Mouse (Mus musculus) kidney, postnatal 14 days (tissue): ENCODE measurements around the gene Tfap2c.

Source experiments
- DNase-seq: peaks from one replicate; pipeline ENCODE4 v3.0.0; 2022; ENCODE audit warnings: mixed read lengths

Tfap2c gene

DNA sequence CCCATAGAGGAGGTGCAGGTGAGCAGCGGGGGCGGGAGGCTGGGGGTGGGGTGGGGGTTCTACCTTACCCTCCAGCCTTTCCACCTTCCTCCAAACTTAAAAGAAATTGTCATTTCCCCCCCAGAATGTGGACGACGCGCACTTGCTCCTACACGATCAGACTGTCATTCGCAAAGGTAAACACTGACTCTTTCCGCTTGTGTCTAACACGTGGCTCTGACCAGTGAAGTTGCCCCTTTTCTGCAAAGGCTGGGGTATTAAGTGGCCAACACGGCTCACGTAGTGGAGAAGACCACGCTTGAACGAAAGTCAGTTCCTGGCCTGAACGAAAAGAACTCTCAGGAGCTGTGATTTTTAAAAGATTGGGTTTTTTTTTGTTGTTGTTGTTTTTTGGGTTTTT, 2.5 kb downstream of the Tfap2c start:
- no peak for DNase-seq

DNA sequence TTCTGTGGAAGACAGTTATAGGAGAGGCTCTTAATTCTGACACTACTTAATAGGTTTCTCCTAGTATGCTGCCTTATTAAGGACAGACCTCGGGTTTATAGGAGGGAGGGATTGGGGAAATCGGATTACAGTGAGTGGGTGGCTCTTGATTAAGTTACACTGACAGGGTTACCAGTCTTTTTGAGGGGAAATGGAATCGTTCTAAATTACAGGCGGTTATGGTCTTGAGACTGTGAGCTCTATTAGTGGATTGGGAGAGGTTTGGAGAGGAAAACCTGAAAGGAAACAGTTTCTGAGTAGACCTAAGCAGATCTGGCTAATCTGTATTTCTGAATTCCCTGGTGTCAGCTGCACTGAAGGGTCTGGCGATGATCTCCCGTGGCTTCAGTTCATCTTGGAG, 3.3 kb downstream of the Tfap2c start:
- DNase-seq: no peak

DNA sequence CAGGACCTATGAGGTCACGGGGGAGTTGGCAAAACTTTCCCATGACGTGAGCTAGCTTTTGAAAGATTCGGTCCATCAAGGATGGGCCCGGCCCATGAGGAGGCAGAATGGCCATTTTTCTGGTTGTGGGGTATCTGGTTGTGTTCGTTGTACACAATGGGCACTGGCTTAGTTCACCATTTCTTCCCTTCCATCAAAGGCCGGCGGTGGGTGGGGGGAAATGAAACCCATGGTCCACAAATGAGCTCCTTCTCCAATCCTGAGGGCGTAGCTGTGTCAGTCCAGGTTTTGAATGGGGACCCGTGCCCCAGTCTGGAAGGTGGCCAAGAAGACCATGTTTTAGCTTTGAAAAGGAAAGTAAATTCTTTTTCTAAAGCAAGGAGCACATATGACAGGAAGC, 4.8 kb downstream of the Tfap2c start:
- no peak for DNase-seq

DNA sequence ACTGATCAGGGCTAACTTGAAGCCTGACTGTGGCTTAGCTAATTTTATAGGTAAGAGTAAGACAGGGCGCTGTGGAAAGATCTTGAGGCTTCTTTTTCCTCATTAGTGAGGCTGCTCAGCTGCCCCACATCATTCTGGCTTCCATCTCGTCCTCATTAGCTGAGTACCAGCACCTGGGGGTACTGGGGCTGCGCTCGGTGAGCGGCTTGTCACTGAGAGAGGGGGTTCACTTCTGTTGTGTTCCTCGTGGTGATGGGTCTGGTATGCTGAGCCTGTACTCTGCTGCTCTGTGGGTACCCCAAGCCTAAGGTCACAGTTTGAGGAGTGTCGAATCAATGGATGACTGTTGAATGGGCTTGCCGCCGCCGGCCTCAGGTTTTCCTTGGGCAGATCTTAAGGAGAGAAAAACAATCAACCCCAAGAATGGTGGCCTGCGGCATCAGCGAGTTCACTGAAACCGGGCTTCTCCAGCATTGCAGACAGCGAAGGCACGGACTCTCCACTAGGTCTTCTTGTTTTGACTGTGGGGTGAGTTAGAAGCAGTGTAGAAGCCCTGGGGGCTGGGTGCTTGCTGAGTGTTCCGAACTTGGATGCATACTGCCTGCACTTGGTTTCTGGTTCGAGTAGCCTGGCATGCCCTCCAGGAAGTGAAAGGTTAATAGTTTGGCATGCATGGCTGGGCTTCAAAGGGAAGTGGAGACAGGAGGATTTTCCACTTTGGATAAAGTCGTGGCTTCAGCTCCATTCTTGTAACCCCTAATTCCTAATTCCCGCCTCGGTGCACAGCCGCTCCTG, 9.5 kb downstream of the Tfap2c start:
- no peak for DNase-seq

DNA sequence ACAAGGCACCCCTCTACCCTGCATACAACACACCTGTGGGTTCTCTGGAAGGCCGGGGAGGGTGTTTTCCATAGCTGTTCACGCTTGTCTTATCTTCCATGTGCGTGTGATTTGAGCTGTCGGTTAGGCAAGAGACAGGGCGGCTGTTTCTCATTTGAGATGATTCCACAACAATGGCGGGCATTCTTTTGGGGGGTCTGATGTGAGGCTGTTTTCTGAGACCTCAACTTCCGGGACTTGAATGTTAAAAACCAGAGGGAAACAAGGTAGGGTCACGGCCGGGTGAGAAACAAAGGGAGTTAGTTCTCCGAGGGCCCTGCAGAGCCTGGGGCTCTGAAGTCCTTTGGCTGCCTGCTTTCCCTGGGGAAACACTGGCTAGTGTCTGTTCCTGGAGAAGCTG, 11.6 kb downstream of the Tfap2c start:
- no peak for DNase-seq

DNA sequence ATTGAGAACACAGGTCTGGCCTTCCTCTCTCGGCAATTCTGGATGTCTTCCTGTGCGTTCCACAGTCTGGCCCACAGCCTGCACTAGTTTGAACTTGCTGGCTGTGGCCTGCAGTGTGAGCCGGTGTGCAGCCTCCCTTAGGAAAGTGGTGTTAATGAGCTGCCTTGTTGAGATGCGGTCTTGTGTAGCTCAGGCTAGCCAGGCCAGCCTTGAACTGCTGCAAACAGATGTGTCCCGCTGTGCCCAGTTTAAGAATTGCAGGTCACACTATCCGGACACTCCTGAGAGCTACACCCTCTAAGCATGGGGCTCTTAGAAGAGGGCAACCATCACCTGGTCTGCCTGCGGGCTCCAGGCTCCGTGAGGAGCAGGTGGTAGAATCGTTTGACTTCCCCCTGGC, 18.4 kb downstream of the Tfap2c start:
- DNase-seq: no peak

DNA sequence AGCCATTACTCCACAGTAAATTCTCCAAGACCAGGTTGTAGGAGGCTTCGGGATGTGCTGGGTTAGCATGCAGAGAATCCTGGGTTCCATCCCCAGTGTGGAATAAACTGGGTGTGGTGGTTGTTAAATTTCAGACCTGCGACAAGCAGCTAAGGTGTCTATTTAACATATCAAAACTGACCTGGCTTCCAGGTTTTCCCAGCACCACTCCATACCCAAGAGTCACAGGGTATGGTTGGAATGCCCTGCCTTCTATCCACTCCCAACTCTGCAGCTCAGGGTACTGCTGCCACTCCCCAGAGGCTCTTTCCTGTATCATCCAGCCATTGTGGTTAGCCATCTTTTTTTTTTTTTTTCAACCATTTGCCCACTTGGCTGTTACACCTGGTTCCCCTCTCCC, 19.1 kb downstream of the Tfap2c start:
- DNase-seq: no peak

DNA sequence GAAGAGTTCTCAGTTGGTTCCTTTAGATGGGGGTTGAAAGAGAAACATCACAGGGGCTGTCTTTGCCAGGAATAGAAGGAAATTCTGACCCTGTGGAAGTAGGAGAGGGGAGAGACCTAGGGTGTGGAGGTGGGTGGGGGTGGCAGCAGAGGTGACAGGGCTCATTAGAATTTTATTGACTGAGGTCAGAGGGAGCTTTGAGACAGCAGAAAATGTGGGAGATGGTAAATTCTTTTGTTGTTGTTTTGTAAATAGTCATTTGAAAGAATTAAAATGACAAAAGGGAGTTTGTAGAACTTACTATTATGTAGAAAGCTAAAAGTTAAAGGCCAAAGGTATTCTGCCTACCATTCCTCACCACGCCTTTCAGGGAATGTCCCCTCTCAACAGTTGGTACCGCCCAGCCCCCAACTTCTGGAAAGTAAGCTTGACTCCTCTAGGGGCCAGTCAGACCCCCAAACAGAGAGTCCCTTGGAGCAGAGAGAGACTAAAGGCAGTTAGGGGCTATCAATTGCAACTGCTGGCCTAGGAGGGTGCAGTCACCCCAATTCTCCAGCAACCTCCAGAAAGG, 27.9 kb downstream of the Tfap2c start:
- DNase-seq: no peak

DNA sequence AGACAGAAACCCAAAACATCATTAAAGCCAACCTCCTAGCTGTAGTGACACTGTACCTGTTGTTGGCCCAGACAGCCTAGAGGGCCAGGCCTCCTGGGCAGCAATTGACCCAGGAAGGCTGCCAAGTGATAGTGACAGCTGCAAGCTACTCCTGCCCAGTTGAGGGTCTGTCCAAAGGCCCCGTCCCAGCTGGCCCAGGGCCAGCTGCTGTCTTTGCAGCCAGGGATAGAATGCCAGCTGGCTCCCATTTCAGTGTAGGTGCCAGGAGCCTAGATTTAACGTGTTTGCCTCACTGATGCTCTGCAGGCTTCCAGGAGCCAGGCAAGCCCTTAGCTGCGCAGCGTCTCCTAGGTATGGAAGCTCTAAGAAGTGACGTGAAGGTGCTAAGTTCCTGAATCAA, 29.8 kb downstream of the Tfap2c start:
- peak; percentile 6 for DNase-seq

DNA sequence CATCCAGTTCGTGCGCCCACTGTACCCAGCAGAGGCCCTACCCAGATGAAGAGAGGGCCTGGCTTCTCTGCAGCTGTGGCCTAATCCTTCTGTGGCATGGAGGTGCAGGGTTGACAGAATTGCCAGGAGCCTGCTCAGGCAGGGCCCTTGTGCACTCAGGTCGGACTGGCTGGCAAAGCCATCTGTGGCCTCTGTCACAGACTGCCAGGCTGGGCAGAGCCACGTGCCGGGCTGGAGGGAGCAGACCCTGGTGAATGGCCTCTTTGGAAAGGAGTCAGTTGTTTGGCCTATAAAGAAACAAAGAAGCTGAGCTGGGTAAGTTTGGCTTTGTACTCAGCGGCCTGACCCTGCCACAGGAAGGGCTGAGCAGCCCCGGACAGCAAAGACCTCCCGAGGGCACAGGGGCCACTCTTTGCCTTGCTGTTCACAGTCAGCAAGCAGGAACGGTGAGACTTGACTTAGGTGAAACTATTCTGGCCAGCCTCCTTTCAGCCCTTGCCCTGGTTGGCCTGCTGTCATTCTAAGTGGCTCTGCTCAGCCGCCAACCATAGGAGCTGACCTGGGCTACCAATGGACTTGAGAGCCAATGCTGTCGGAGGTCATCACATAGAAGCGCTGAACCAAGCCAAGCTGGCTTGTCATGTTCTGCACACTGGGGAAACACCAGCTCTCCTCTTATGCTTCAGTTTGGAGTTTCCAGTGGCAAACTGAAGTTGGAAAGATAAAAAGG, 31.3 kb downstream of the Tfap2c start:
- DNase-seq: no peak

DNA sequence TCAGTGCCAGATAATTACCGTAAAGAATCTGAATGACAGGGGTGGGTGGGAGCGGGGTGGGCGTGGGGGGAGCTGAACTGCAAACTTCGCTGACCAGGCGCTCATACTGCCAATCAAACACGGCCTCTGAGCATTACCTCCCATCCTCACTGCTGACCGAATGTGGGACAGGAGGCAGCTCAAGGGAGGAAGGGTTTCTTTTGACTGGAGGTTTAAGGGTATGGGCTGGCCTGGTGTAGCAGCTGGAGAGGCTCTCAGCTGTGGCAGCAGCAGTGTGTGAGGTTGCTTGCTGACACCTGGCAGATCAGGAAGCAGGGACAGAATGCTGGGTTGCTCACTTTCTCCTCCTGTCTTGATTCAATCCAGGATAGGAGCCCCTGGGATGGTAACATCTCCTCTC, 33.9 kb downstream of the Tfap2c start:
- DNase-seq: no peak

DNA sequence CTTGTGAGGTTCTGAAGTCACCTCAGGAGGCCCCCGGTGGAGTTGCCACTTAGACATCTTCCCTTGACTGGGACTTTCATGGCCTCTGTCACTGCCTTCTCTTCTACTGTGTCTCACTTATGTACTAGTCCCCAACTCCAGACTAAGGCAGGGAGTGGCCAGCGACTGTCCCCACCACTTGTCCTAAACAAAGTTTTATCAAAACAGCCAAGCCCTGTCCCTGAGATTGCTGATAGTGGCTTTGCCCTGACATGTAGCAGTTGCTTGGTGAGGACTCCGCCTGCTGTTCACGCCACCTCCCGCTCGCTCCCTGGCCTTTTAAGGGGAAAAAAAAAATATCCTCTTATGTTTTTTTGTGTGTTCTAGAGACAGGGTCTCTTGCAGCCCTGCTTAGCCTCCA, 35.9 kb downstream of the Tfap2c start:
- no peak for DNase-seq

DNA sequence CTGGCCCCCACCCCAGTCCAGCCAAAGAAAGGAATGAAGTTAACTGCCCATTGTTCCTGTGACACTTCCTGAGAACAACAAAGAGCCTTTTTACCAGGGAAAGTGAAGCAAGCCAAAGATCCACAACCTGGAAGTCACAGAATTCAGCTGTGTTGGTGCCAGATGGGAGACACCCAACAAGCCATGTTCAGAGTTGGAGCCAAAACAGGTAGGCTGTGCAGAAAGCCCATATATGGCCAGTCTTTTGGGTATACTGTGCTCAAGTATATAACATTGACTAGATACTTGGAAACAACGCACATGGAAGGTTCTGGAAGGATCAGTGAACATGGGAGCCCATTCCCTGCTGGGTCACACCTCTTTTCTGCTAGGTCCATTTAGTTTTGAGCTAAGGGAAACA, 39.7 kb downstream of the Tfap2c start:
- DNase-seq: no peak

DNA sequence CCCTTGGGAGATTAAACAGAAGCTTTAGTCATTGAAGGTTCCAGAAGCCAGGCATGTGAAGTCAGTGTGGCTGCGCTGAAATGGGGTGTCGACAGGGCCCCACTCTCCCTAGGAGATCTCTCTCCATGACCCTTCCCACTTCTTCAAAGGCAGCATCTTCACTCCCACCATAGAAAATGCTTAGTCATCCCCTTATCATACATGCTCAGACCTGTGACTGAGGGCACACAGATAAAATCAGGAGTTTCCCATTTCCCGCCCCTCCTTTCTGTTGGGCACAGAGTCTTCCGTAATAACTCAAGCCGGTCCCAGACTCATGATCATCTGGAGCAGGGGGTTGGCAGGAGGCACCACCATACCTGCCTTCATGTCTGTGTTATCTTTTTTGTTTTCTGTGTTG, 41.4 kb downstream of the Tfap2c start:
- DNase-seq: no peak

DNA sequence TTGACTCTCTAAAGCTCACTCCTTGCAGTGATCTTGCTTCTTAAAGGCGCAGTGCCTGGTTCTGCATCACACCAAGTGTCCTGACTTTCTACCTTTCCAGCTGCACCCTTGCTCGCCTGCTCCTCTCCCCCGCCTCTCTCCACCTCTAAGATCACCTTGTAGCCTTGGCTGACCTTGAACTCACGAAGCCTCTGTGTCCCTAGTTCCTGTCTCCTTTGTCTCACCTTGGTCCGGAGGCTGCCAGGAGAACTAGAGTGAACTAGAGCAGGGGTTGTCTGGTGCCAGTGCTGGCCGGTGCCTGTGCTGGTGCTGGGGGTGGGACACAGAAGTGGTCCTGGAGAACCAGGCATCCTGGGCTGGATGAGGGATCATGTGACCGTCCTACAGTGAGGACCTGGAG, 44.9 kb downstream of the Tfap2c start:
- no peak for DNase-seq

DNA sequence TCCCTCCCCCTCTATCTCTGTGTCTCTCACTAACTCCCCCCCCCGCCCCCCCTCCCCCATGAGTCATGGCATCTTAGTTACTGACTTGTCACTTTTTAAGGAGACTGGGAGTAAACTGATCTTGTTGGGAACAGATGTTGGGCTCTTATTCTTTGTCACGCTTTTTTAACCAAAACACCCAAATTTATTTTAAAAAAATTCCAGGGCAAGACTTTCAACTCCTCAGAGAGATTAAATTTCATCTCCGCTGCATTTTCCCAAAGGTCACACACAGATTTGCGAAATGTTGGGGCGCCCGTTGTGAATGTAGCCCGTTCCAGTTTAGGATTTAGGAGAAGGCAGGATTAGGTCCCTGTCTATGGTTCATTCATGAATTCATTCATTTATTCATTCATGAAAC, 47.7 kb downstream of the Tfap2c start:
- no peak for DNase-seq

DNA sequence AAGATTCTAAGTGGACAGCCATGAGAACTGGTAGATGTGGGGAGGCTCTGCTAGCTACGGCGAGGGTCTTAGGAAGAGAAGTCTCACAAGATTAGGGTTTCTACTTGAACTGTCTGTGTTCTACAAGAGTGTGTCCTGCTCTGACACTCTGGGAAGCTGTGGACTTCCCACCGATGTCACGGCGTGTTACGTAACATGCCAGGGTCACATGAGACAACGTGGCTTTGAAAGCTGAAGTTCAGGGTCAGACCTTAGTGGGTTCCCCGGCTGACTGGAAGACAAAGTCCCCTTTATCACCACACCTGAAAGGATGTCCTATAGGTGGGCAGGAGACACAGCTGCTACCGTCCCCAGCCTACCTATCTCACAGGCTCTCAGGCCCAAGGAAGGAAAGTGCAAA, 48.5 kb downstream of the Tfap2c start:
- DNase-seq: no peak

DNA sequence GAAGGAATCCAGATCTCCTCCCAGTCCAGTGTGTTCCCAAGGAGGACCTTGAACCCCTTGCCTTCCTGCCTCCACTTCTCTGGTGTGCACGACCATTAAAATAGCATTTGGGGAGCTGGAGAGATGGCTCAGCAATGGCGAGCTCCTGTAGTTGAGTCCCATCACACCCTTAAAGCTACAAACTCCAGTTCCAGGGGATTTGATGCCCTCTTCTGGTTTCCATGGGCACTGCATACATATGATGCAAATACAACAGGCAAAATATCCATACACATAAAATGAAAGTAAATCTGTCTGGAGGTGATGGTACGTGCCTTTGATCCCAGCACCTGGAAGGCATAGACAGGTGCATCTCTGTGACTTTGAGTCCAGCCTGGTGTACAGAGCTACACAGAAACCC, 55.2 kb downstream of the Tfap2c start:
- no peak for DNase-seq

DNA sequence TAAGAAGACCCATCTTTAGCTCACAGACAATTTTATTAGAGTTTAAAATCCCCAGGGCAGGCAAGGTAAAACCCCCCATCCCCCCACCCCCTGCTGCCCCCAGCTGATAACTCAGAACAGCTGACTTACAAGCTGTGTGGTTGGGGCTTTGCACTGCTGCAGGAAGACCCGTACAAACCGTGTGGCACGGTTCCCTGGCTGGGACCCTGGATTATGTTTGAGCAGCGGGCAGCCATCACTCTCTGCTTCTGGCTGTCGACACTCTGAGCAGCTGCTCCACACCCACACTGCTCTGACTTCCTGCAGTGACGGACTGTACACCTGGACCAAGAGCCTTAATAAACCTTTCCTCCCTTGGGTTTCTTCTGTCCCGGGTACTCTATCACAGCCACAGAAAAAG, 56.2 kb downstream of the Tfap2c start:
- DNase-seq: no peak

DNA sequence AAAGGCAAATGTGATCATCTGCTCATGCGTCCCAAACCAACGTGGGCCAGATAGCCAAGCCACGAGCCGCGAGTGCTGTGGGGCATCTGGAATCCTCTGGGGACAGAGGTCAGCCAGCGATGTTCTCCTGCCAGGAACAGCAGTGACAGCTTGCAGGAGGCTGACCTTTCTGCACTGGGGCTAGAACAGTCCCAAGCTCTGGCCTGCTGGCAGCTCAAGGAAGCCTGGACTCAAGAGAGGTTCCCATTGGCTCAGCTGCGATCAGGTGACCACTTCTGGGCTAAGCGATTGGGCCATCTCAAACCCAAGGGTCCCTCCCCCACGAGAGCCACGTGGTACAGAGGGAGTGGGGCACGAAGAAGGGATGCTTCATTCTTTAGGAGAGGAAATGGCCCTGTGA, 58.3 kb downstream of the Tfap2c start:
- DNase-seq: peak; percentile 5
